Mouse (Mus musculus): ENCODE measurements around the gene Uvrag. TPM values are rescaled to one million over a fixed set of nuclear protein-coding genes. Genes with fewer than 3 reads are reported as not detected.

The Uvrag gene
- polyA plus RNA-seq, 1 experiment from 2014 or later = 16.7 TPM

DNA sequence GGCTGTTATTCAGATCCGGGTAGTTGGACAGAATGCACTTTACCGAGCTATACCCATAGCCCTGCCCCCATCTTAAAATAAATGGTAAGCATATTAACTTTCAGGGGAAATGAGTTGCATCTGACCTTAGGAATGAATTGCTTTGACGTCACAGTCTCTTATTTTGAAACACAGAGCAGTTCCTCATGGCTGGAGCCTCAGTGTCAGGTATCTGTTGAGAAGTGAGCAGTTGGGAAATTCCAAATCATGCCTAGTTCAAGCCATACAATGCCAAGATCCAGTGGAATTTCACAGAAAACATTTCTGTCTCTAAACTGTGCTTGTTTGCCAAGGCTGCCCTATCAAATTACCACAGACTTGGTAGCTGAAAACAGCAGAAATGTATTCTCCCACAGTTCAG lies 2.3 kb upstream of the Uvrag start:
- Histone ChIP-seq H3K9ac (ENCODE audit: low read depth, low read length) (no peak overlapping the region), H3K4me3 (ENCODE audit: low read depth, low read length) (no peak overlapping the region), H3K9me3 (replicated peaks; ENCODE audit: control insufficient read depth, low read length) (no peaks in the 10 kb centered on the region), H3K4me2 (no peak overlapping the region), H3K27ac (ENCODE audit: low read depth, low read length) (no peak overlapping the region), H3K4me1 (ENCODE audit: control insufficient read depth, insufficient read depth, low read length) (peaks cover 13% of the 10 kb centered on the region), H3K27me3 (ENCODE audit: control insufficient read depth, insufficient read depth, low read length) (no peaks in the 10 kb centered on the region), H3K36me3 (ENCODE audit: control insufficient read depth, insufficient read depth, low read length) (no peaks in the 10 kb centered on the region)
- no peak for ATAC-seq (replicated peaks; ENCODE audit: insufficient number of reproducible peaks, low FRiP score, low TSS enrichment)
- WGBS (ENCODE audit: insufficient replicate concordance) = 57% methylated on average over 3 of the region's 3 CpGs

DNA sequence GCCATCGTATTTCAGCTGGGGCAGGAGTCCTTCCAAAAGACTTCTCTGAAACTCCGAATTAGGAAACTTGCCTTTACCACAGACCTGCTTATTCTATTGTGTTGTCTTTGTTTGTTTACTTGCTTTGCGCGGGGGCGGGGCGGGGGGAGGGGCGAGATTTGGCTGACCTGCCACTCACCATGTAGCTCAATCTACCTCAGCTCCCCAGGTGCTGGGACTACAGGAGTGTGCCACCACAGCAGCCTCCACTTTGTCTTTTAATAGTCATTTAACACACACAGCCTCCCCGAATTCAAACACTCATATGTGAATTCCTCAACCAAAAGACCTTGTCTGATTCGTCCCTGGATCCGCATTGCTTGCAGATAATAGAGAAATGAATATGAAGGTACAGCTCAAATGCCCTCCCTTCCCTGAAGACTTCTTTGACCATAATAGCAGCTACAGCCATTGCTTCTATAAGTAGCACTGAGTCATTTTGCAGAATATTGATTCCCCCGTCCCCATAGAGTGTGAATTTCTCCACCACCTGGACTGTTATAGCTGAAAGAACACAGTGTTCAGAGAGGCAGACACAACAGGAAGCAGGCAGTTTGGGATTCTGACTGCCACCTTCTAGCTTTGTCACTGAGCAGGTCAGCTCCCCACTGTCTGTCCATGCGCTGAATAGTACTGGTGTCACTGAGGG lies 1.1 kb upstream of the Uvrag start:
- Histone ChIP-seq H3K27ac (ENCODE audit: low read depth, low read length) (no peak overlapping the region), H3K4me2 (peak overlapping the region; percentile 89), H3K36me3 (ENCODE audit: control insufficient read depth, insufficient read depth, low read length) (no peaks in the 10 kb centered on the region), H3K9ac (ENCODE audit: low read depth, low read length) (peak overlapping the region; percentile 2; the same call in 1 of the 2 replicates), H3K27me3 (ENCODE audit: control insufficient read depth, insufficient read depth, low read length) (no peaks in the 10 kb centered on the region), H3K4me1 (ENCODE audit: control insufficient read depth, insufficient read depth, low read length) (peaks cover 13% of the 10 kb centered on the region), H3K9me3 (replicated peaks; ENCODE audit: control insufficient read depth, low read length) (no peaks in the 10 kb centered on the region), H3K4me3 (ENCODE audit: low read depth, low read length) (peak overlapping the region; percentile 95)
- ATAC-seq (replicated peaks; ENCODE audit: insufficient number of reproducible peaks, low FRiP score, low TSS enrichment) = no peak
- 34% methylated on average over 12 of the region's 12 CpGs for WGBS (ENCODE audit: insufficient replicate concordance)

DNA sequence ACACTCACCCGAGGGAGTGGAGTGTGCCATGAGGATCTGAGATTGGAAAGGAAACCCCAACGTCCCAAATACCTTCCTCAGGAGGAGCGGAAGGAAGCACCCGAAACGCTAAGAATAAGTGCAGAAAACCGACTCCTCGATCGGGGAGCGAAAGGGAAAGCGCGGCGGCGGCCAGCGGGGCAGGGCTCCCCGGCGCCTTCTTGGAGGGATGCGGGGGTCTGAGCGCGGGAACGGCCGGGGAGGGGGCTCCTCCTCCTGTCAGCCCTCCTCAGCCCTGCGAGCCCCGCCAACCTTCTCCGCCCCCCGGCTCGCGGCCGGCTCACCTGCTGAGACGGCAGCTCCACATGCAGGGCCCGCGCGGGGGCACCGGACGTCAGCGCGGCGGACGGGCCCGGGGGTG lies 430 bp downstream of the Uvrag start:
- Histone ChIP-seq H3K27me3 (ENCODE audit: control insufficient read depth, insufficient read depth, low read length) (no peaks in the 10 kb centered on the region), H3K9ac (ENCODE audit: low read depth, low read length) (peak overlapping the region; percentile 92), H3K4me1 (ENCODE audit: control insufficient read depth, insufficient read depth, low read length) (peaks cover 9% of the 10 kb centered on the region), H3K27ac (ENCODE audit: low read depth, low read length) (peak overlapping the region; percentile 85), H3K36me3 (ENCODE audit: control insufficient read depth, insufficient read depth, low read length) (no peaks in the 10 kb centered on the region), H3K4me3 (ENCODE audit: low read depth, low read length) (peak overlapping the region; percentile 95), H3K9me3 (replicated peaks; ENCODE audit: control insufficient read depth, low read length) (no peaks in the 10 kb centered on the region), H3K4me2 (peak overlapping the region; percentile 89)
- WGBS (ENCODE audit: insufficient replicate concordance) = 1% methylated on average over 26 of the region's 39 CpGs
- ATAC-seq (replicated peaks; ENCODE audit: insufficient number of reproducible peaks, low FRiP score, low TSS enrichment) = 0 out of 2 replicates have a peak, but pooled peaks have one; percentile 2

DNA sequence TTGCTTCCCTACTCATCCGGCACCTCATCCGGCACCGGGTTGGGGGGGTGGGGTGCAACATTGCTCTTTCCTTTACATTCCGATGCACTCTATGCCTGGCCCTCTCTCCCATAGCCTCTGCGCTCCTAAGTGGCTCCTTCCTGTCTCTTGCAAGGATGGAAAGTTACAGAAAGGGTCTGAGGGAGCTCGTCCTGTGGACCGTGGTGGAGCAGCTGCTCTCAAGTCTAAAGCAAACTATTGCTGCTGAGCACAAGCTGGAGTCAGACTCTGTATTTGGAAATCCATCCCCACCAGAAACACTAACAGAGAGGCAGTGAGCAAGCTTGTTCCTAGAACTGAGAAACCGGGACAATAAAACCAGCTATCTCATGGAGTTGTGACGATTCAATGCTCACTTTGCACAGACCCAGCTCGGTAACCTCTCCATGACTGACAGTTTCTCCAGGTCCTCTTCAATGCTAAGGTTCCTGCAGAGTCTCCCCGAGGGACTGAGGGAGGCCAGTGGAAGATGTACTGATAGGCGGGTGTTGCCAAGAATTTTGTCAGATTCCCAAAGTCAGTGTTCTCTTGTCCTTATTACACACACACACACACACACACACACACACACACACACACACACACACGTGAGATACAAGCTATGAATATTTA lies 975 bp downstream of the Uvrag start:
- peaks cover 6% of the 10 kb centered on the region for H3K4me1 ChIP-seq (ENCODE audit: control insufficient read depth, insufficient read depth, low read length)
- H3K4me2 ChIP-seq = peak overlapping the region; percentile 89
- H3K9me3 ChIP-seq (replicated peaks; ENCODE audit: control insufficient read depth, low read length) = no peaks in the 10 kb centered on the region
- H3K9ac ChIP-seq (ENCODE audit: low read depth, low read length) = peak overlapping the region; percentile 92
- ATAC-seq (replicated peaks; ENCODE audit: insufficient number of reproducible peaks, low FRiP score, low TSS enrichment) = no peak
- no peaks in the 10 kb centered on the region for H3K36me3 ChIP-seq (ENCODE audit: control insufficient read depth, insufficient read depth, low read length)
- H3K27me3 ChIP-seq (ENCODE audit: control insufficient read depth, insufficient read depth, low read length) = no peaks in the 10 kb centered on the region
- peak overlapping the region; percentile 95 for H3K4me3 ChIP-seq (ENCODE audit: low read depth, low read length)
- WGBS (ENCODE audit: insufficient replicate concordance) = under 1% methylated on average over 13 of the region's 13 CpGs
- peak overlapping the region; percentile 85 for H3K27ac ChIP-seq (ENCODE audit: low read depth, low read length)

DNA sequence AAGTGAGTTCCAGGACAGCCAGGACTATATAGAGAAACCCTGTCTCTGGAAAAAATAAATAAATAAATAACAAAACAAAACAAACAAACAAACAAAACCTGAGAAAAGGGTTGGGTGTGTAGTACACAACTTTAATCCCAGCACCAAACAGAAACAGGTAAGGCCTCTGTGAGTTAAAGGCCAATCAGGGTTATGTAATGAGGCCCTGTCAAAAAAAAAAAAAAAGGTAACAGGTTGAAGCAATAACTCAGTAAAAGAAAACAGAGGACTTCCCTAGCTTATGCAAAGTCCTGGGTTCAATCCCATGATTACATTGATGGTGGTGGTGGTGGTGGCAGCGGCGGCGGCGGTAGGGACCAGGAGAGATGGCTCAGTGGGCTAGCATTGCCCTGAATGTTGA lies 3.4 kb downstream of the Uvrag start:
- Histone ChIP-seq H3K4me3 (ENCODE audit: low read depth, low read length) (no peak overlapping the region), H3K27me3 (ENCODE audit: control insufficient read depth, insufficient read depth, low read length) (no peaks in the 10 kb centered on the region), H3K9ac (ENCODE audit: low read depth, low read length) (no peak overlapping the region), H3K9me3 (replicated peaks; ENCODE audit: control insufficient read depth, low read length) (no peaks in the 10 kb centered on the region), H3K4me2 (no peak overlapping the region), H3K36me3 (ENCODE audit: control insufficient read depth, insufficient read depth, low read length) (no peaks in the 10 kb centered on the region), H3K27ac (ENCODE audit: low read depth, low read length) (no peak overlapping the region), H3K4me1 (ENCODE audit: control insufficient read depth, insufficient read depth, low read length) (peaks cover 9% of the 10 kb centered on the region)
- no peak for ATAC-seq (replicated peaks; ENCODE audit: insufficient number of reproducible peaks, low FRiP score, low TSS enrichment)
- 98% methylated on average over 4 of the region's 4 CpGs for WGBS (ENCODE audit: insufficient replicate concordance)

DNA sequence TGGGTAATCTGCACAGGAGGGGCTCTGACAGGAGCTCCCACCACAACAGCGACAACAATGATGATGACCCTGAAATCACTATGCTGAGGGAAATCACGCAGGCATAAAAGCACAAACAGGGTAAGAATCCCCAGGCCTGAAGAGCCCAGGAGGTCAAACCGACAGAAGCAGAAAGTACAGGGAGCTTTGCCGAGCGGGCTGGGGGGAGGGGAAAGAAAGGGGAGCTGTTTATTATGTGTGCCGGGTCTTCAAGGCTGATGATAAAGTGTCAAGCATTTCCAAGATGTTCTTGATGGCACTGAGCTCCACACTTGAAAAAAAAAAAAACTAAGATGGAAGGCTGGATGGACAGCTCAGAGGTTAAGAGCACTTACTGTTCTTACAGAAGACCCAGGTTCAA lies 4.2 kb downstream of the Uvrag start:
- Histone ChIP-seq H3K9ac (ENCODE audit: low read depth, low read length) (no peak overlapping the region), H3K4me3 (ENCODE audit: low read depth, low read length) (no peak overlapping the region), H3K4me2 (no peak overlapping the region), H3K27ac (ENCODE audit: low read depth, low read length) (no peak overlapping the region), H3K36me3 (ENCODE audit: control insufficient read depth, insufficient read depth, low read length) (no peaks in the 10 kb centered on the region), H3K27me3 (ENCODE audit: control insufficient read depth, insufficient read depth, low read length) (no peaks in the 10 kb centered on the region), H3K9me3 (replicated peaks; ENCODE audit: control insufficient read depth, low read length) (no peaks in the 10 kb centered on the region), H3K4me1 (ENCODE audit: control insufficient read depth, insufficient read depth, low read length) (peaks cover 8% of the 10 kb centered on the region)
- ATAC-seq (replicated peaks; ENCODE audit: insufficient number of reproducible peaks, low FRiP score, low TSS enrichment) = no peak
- 68% methylated on average over 6 of the region's 6 CpGs for WGBS (ENCODE audit: insufficient replicate concordance)

DNA sequence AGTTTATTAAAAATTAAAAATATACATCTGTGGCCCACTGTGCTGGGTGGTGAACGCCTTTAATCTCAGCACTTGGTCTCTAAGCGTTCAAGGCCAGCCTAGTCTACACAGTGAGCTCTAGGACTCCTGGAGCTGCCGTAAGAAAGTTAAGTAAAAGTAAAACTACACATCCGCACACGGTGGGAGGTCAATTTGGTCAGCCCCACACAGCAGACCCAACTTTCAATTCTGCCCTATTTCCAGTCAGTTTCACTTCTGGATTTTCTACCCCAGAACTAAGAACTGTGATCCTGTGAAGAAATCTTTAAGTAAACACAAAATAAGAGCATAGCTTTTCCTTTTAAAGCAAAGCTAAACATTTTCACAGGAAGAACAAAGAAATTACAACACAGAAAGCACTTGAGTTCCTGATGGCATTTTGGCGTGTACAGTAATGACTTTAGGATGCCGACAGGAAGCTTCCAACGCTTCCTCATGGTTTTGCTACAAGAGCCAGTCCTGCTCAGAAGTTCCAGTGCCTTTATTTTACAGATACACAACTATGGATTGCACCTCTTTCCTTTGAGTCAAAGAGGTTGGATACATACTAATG lies 7.0 kb downstream of the Uvrag start:
- H3K4me2 ChIP-seq = no peak overlapping the region
- no peak overlapping the region for H3K27ac ChIP-seq (ENCODE audit: low read depth, low read length)
- no peaks in the 10 kb centered on the region for H3K36me3 ChIP-seq (ENCODE audit: control insufficient read depth, insufficient read depth, low read length)
- 87% methylated on average over 8 of the region's 8 CpGs for WGBS (ENCODE audit: insufficient replicate concordance)
- no peak overlapping the region for H3K9ac ChIP-seq (ENCODE audit: low read depth, low read length)
- no peaks in the 10 kb centered on the region for H3K9me3 ChIP-seq (replicated peaks; ENCODE audit: control insufficient read depth, low read length)
- no peak overlapping the region for H3K4me3 ChIP-seq (ENCODE audit: low read depth, low read length)
- H3K4me1 ChIP-seq (ENCODE audit: control insufficient read depth, insufficient read depth, low read length) = peaks cover 3% of the 10 kb centered on the region; the same call in 1 of the 2 replicates
- ATAC-seq (replicated peaks; ENCODE audit: insufficient number of reproducible peaks, low FRiP score, low TSS enrichment) = no peak
- H3K27me3 ChIP-seq (ENCODE audit: control insufficient read depth, insufficient read depth, low read length) = no peaks in the 10 kb centered on the region

DNA sequence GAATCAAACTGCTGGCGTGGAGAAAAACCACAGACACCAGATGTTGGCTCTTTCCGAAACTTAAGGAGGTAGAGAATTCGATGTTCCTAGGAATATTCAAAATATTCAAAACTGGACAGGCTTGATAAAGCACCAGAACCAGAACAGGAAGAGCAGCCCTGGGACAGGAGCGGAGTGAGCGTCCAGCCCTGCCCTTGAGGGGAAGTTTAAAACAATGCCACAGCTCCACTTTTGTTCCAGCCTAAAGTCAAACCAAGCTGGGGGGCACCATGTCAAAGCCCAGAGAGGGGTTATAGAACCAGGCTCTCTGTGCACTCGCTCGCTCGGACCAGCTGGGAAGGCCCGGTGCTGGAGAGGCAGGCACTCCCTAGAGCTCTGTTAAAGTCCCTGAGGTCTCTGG lies 8.3 kb downstream of the Uvrag start:
- no peaks in the 10 kb centered on the region for H3K27me3 ChIP-seq (ENCODE audit: control insufficient read depth, insufficient read depth, low read length)
- no peaks in the 10 kb centered on the region for H3K9me3 ChIP-seq (replicated peaks; ENCODE audit: control insufficient read depth, low read length)
- no peak overlapping the region for H3K4me2 ChIP-seq
- WGBS (ENCODE audit: insufficient replicate concordance) = 72% methylated on average over 9 of the region's 9 CpGs
- no peak overlapping the region for H3K4me3 ChIP-seq (ENCODE audit: low read depth, low read length)
- no peaks in the 10 kb centered on the region for H3K36me3 ChIP-seq (ENCODE audit: control insufficient read depth, insufficient read depth, low read length)
- peaks cover 14% of the 10 kb centered on the region for H3K4me1 ChIP-seq (ENCODE audit: control insufficient read depth, insufficient read depth, low read length)
- H3K9ac ChIP-seq (ENCODE audit: low read depth, low read length) = no peak overlapping the region
- no peak for ATAC-seq (replicated peaks; ENCODE audit: insufficient number of reproducible peaks, low FRiP score, low TSS enrichment)
- peak overlapping the region; percentile 57 for H3K27ac ChIP-seq (ENCODE audit: low read depth, low read length)

Measured in heart, embryonic 11.5 days (tissue).